Mouse (Mus musculus) hindbrain, embryonic 12.5 days (tissue): ENCODE data around the gene Itpr1. TPM values are rescaled to one million over a fixed set of nuclear protein-coding genes. Genes with fewer than 3 reads are reported as not detected.

Experiments
- ATAC-seq: fragments of 200-750 bp; cut with Nextera tagmentation; 2 replicates; pipeline ENCODE4 v1.8.0; 2017; ENCODE audit warnings: moderate TSS enrichment; ENCODE audit not compliant: low FRiP score
- H3K27ac ChIP-seq: fragments of 300-500 bp; sonication (generic); 2 replicates; pipeline ENCODE4 v1.5.1; 2016; ENCODE audit warnings: mild to moderate bottlenecking
- H3K27me3 ChIP-seq: fragments of 300-500 bp; sonication (generic); 2 replicates; pipeline ENCODE4 v1.6.1; 2016; ENCODE audit warnings: mild to moderate bottlenecking
- H3K36me3 ChIP-seq: fragments of 300-500 bp; sonication (generic); 2 replicates; pipeline ENCODE4 v1.6.1; 2016; ENCODE audit warnings: mild to moderate bottlenecking
- H3K4me1 ChIP-seq: fragments of 300-500 bp; sonication (generic); 2 replicates; pipeline ENCODE4 v1.6.1; 2016
- H3K4me2 ChIP-seq: fragments of 300-500 bp; sonication (generic); replicated peaks from 2 replicates; pipeline ENCODE4 v1.6.1; 2016; ENCODE audit warnings: mild to moderate bottlenecking
- H3K4me3 ChIP-seq: fragments of 300-500 bp; sonication (generic); 2 replicates; pipeline ENCODE4 v1.5.1; 2016; ENCODE audit warnings: mild to moderate bottlenecking
- H3K9ac ChIP-seq: fragments of 300-500 bp; sonication (generic); 2 replicates; pipeline ENCODE4 v1.6.1; 2016; ENCODE audit warnings: mild to moderate bottlenecking, moderate library complexity
- H3K9me3 ChIP-seq: fragments of 300-500 bp; sonication (generic); replicated peaks from 2 replicates; pipeline ENCODE4 v1.6.1; 2016; ENCODE audit warnings: mild to moderate bottlenecking
- WGBS: fragments of 180-500 bp; shearing (Covaris S2); methylation state at CpG from one replicate; pipeline ENCODE4 v1.1.7; 2016; 5-methylcytosine and 5-hydroxymethylcytosine counted together
- polyA plus RNA-seq: library from polyadenylated mRNA; unstranded; fragments of >200 nt; fragmentation: Nextera tagmentation; extraction: Ambion mirVana; gene quantifications from 2 replicates; pipeline ENCODE4 v1.2.1, GENCODE M21; 2016

The Itpr1 gene
- polyA plus RNA-seq, 1 experiment from 2014 or later, result 8.2 TPM

- WGBS, result 84% methylated on average over 5 of the region's 5 CpGs
- ATAC-seq, result no peak
- Histone ChIP-seq H3K4me2 (no peak overlapping the region), H3K4me3 (no peak overlapping the region), H3K9me3 (no peaks in the 10 kb centered on the region), H3K27me3 (no peaks in the 10 kb centered on the region), H3K4me1 (no peaks in the 10 kb centered on the region), H3K9ac (no peak overlapping the region), H3K27ac (no peak overlapping the region), H3K36me3 (no peaks in the 10 kb centered on the region)
Observed at GRCm38 (mm10) chr6:108342989-108343388, 130.1 kb downstream of the Itpr1 start.

DNA sequence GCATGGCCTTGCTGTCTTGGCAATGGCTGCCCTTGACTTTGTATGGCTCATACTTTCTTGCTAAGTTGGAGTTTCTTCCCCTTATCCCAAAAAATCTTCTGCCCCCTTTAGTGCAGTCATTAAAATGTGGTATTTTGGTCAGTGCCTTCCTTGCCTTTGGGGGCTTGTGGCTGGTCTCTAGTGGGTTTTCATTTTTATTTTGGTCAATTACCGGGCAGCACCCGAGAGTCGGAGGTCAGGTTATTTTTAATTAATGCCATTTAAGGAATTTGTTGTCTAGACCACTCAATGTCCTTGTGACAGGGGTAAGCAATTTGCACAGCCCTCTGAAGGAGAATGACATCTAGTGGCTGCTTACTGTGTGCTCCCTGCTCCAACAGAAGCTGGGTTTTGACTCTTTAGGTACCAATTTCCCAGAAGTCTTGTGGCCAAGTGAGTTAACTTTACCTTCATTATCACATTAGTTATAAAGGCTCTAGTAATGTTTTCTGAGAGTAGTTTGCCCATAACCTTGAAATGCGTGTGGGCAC is 130.9 kb downstream of the Itpr1 start:
- Histone ChIP-seq H3K27ac (no peak overlapping the region), H3K4me1 (no peaks in the 10 kb centered on the region), H3K9ac (no peak overlapping the region), H3K27me3 (no peaks in the 10 kb centered on the region), H3K36me3 (no peaks in the 10 kb centered on the region), H3K9me3 (no peaks in the 10 kb centered on the region), H3K4me3 (no peak overlapping the region), H3K4me2 (no peak overlapping the region)
- 77% methylated on average over 4 of the region's 4 CpGs for WGBS
- ATAC-seq, result no peak

DNA sequence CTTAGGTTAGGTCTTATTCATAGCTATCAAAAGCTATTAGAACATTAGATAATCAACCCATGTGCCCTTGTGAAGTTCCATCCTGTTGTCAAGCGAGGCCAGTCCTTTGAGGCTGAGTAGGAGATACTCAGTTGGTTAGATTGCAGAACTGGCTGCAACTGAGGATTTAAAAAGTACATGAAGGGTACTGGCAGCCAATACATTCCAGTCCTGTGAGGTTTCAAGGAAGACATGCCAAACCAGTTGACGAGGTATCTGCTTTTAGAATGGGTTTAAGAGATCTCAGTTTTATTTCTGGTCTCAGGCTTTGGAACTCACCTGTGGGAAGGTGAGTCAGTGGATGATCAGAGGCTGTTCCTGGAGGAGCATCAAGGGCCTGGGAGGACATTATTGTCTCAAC is 137.9 kb downstream of the Itpr1 start:
- Histone ChIP-seq H3K9ac (no peak overlapping the region), H3K27me3 (no peaks in the 10 kb centered on the region), H3K36me3 (no peaks in the 10 kb centered on the region), H3K4me1 (no peaks in the 10 kb centered on the region), H3K27ac (no peak overlapping the region), H3K9me3 (no peaks in the 10 kb centered on the region), H3K4me3 (no peak overlapping the region), H3K4me2 (no peak overlapping the region)
- ATAC-seq, result no peak
- 87% methylated on average over 2 of the region's 2 CpGs for WGBS

GRCm38 (mm10) chr6:108351998-108352397 is 139.1 kb downstream of the Itpr1 start:
- no peak overlapping the region for H3K9ac ChIP-seq
- no peaks in the 10 kb centered on the region for H3K27me3 ChIP-seq
- H3K4me2 ChIP-seq, result no peak overlapping the region
- H3K4me1 ChIP-seq, result no peaks in the 10 kb centered on the region
- no peak overlapping the region for H3K4me3 ChIP-seq
- no peak overlapping the region for H3K27ac ChIP-seq
- ATAC-seq, result no peak
- no peaks in the 10 kb centered on the region for H3K36me3 ChIP-seq
- WGBS, result 82% methylated on average over 8 of the region's 8 CpGs
- no peaks in the 10 kb centered on the region for H3K9me3 ChIP-seq

DNA sequence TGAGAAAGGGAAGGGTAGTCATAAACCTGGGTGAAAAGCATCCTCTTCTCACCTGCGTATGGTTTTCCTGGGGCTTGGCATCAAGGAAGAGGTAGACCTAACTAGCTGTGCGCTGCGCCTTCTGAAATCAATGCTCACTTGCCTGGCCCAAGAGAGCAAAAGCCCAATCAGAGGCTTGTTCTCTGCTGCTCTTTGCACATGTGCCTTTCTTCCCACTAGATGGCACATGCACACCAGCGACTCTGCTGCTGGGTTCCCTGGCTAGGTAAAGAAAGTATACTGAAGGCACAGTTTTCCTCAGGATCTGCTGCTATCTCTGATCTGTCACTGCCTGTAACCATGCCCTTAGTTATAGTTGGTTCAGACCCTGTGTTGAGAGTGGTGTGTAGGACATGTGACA is 154.5 kb downstream of the Itpr1 start:
- no peak for ATAC-seq

GRCm38 (mm10) chr6:108369031-108369430 is 156.1 kb downstream of the Itpr1 start:
- Histone ChIP-seq H3K27me3 (no peaks in the 10 kb centered on the region), H3K4me1 (no peaks in the 10 kb centered on the region), H3K27ac (no peak overlapping the region), H3K4me3 (no peak overlapping the region), H3K9ac (no peak overlapping the region), H3K4me2 (no peak overlapping the region), H3K36me3 (no peaks in the 10 kb centered on the region), H3K9me3 (no peaks in the 10 kb centered on the region)
- WGBS, result 96% methylated on average over 11 of the region's 11 CpGs
- no peak for ATAC-seq

More for the DNA sequence above, 154.5 kb downstream of the Itpr1 start:
- Histone ChIP-seq H3K27me3 (no peaks in the 10 kb centered on the region), H3K4me3 (no peak overlapping the region), H3K4me1 (no peaks in the 10 kb centered on the region), H3K9ac (no peak overlapping the region), H3K27ac (no peak overlapping the region), H3K36me3 (no peaks in the 10 kb centered on the region), H3K4me2 (no peak overlapping the region), H3K9me3 (no peaks in the 10 kb centered on the region)
- 84% methylated on average over 4 of the region's 4 CpGs for WGBS

DNA sequence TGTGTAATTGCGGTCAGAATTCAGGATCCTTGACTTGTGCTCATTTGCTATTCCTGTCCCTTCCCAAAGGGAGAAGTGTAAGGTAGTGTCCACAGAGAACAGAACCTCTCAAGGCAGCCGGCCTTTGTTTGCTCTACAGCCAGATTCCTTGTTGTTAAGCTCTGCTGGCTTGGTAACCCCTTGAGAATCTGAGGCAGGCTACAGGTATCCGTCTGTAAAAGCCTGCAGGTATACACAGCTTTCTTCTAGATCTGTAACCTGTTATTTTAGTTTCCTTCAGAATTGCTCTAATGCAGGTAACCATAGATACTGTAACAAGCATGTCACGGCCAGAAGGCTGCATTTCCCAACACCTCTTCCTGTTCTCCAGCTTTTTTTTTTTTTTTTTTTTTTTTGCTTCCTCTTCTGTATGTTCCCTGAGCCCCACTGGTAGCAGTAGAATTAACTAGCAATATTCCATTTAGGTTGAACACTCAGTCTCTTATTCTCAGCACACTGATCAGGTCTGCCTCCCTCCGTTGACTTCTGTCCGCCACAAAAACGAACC is 158.5 kb downstream of the Itpr1 start:
- no peak for ATAC-seq
- Histone ChIP-seq H3K27ac (no peak overlapping the region), H3K4me2 (no peak overlapping the region), H3K4me3 (no peak overlapping the region), H3K9ac (no peak overlapping the region), H3K27me3 (no peaks in the 10 kb centered on the region), H3K36me3 (no peaks in the 10 kb centered on the region), H3K9me3 (no peaks in the 10 kb centered on the region), H3K4me1 (no peaks in the 10 kb centered on the region)
- 93% methylated on average over 7 of the region's 7 CpGs for WGBS

DNA sequence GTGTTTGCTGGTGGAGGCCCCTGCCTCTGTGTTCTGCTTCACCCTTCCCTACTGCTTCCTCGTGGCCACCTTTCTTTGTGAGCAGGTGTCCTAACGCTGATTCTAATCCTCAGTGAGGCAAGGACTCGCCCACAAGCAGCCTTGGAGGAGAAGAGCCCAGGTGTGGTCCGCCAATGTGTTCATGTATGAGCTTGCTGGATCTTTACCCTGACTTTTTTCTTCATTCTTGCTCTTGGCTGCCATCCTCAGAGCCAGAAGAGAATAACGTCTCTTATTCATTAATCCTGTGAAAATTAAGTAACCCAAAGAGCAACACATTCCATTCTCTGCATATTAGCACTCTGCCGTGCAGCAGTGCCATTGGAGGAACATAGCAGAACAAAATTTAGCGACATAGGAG is 161.1 kb downstream of the Itpr1 start:
- WGBS, result 82% methylated on average over 7 of the region's 7 CpGs
- Histone ChIP-seq H3K9ac (no peak overlapping the region), H3K27me3 (no peaks in the 10 kb centered on the region), H3K27ac (no peak overlapping the region), H3K4me2 (no peak overlapping the region), H3K4me3 (no peak overlapping the region), H3K4me1 (no peaks in the 10 kb centered on the region), H3K36me3 (0 out of 2 replicates have a peak, but pooled peaks cover 7% of the 10 kb centered on the region), H3K9me3 (no peaks in the 10 kb centered on the region)
- no peak for ATAC-seq

DNA sequence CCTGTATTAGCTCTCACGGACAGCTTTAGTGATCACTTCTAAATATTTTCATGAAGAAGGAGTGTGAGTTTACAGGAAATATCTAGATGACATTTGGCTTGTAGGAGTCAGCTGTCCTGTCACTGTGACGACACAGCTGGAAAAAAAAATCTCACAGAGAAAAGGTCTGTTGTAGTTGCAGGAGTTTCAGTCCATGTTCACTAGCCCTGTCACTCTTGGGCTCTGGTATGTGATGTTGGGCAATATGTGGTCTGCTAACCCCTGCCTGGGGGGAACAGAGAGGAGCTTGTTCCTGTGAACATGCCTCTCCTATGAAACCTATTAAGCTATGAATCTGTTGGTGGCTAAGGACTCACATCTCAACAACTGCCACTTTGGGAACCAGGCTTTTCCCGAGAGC is 166.1 kb downstream of the Itpr1 start:
- no peaks in the 10 kb centered on the region for H3K27me3 ChIP-seq
- H3K27ac ChIP-seq, result no peak overlapping the region
- no peaks in the 10 kb centered on the region for H3K4me1 ChIP-seq
- ATAC-seq, result no peak
- H3K4me3 ChIP-seq, result no peak overlapping the region
- 87% methylated on average over 3 of the region's 3 CpGs for WGBS
- H3K4me2 ChIP-seq, result no peak overlapping the region
- no peaks in the 10 kb centered on the region for H3K9me3 ChIP-seq
- H3K9ac ChIP-seq, result no peak overlapping the region
- H3K36me3 ChIP-seq, result peaks cover 16% of the 10 kb centered on the region; the same call in 1 of the 2 replicates

- Histone ChIP-seq H3K27ac (no peak overlapping the region), H3K27me3 (no peaks in the 10 kb centered on the region), H3K4me1 (no peaks in the 10 kb centered on the region), H3K9ac (no peak overlapping the region), H3K4me3 (no peak overlapping the region), H3K36me3 (peaks cover 16% of the 10 kb centered on the region; the same call in 1 of the 2 replicates), H3K4me2 (no peak overlapping the region), H3K9me3 (no peaks in the 10 kb centered on the region)
- ATAC-seq, result no peak
- 88% methylated on average over 2 of the region's 2 CpGs for WGBS
Observed at GRCm38 (mm10) chr6:108380209-108380608, 167.3 kb downstream of the Itpr1 start.

- Histone ChIP-seq H3K9ac (no peak overlapping the region), H3K4me3 (no peak overlapping the region), H3K27ac (no peak overlapping the region), H3K4me2 (no peak overlapping the region), H3K9me3 (no peaks in the 10 kb centered on the region), H3K27me3 (no peaks in the 10 kb centered on the region), H3K4me1 (no peaks in the 10 kb centered on the region), H3K36me3 (peaks cover 11% of the 10 kb centered on the region)
- 94% methylated on average over 6 of the region's 6 CpGs for WGBS
- no peak for ATAC-seq
Observed at GRCm38 (mm10) chr6:108390624-108391324, 177.9 kb downstream of the Itpr1 start.

DNA sequence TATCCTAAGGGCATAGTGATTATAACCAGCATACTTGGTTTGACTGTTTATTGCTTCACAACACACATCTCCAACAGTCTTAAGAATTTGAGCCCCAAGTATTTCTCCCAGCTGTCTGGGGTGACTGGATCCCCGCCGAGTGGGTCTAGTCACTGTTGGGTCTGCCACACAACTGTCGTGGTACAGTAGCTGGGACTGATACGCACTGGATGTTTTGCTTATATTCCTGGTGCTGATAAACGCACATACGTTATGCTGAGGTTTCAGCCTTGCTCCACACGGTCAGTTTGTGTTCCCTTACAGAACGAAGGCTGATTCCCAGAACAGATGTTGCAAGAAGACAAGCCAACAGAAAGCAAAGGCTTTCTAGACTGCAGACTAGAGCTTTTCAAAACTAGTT is 180.2 kb downstream of the Itpr1 start:
- ATAC-seq, result no peak
- H3K4me3 ChIP-seq, result no peak overlapping the region
- H3K27me3 ChIP-seq, result no peaks in the 10 kb centered on the region
- peaks cover 11% of the 10 kb centered on the region for H3K36me3 ChIP-seq
- H3K4me2 ChIP-seq, result no peak overlapping the region
- H3K9ac ChIP-seq, result no peak overlapping the region
- no peaks in the 10 kb centered on the region for H3K4me1 ChIP-seq
- no peak overlapping the region for H3K27ac ChIP-seq
- H3K9me3 ChIP-seq, result no peaks in the 10 kb centered on the region
- WGBS, result 91% methylated on average over 8 of the region's 8 CpGs

DNA sequence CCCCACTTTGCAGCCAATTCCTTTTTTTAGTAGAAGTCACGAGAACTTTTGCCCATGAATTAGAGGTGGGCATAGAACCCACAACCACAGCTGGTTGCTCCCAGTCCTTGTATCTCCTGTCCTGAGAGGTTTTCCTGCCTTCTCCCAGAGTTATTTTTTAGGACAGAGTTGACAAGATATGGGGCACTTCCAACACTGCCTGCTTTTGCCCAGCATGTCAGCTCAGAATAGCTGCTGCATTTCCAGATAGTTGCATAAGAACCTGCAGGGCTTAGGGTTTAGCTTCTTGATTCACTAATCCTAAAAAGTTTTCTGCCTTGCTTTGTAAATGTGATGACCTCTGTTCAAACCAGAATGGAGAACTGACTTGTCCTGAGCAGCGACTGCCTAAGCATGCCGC is 185.1 kb downstream of the Itpr1 start:
- Histone ChIP-seq H3K36me3 (peaks cover 15% of the 10 kb centered on the region; the same call in 1 of the 2 replicates), H3K4me1 (no peaks in the 10 kb centered on the region), H3K27ac (no peak overlapping the region), H3K9ac (no peak overlapping the region), H3K4me2 (no peak overlapping the region), H3K9me3 (no peaks in the 10 kb centered on the region), H3K27me3 (no peaks in the 10 kb centered on the region), H3K4me3 (no peak overlapping the region)
- no peak for ATAC-seq
- WGBS, result 83% methylated on average over 3 of the region's 3 CpGs
